Mouse (Mus musculus) intestine, embryonic 16.5 days (tissue): ENCODE data around the gene Cmya5. TPM values are rescaled to one million over a fixed set of nuclear protein-coding genes. Genes with fewer than 3 reads are reported as not detected.
A peak's percentile ranks its signal among the peaks of the same experiment; 100 is the strongest.

Source experiments
- ATAC-seq: fragments of 200-750 bp; cut with Nextera tagmentation; 2 replicates; pipeline ENCODE4 v1.8.0; 2017; ENCODE audit warnings: moderate TSS enrichment, moderate library complexity
- H3K27ac ChIP-seq: fragments of 300-500 bp; sonication (generic); 2 replicates; pipeline ENCODE4 v1.5.1; 2014; ENCODE audit warnings: mild to moderate bottlenecking, low read length
- H3K27me3 ChIP-seq: fragments of 300-500 bp; sonication (generic); replicated peaks from 2 replicates; pipeline ENCODE4 v1.6.1; 2014; ENCODE audit warnings: low read length, control low read depth, mixed read lengths; ENCODE audit not compliant: control insufficient read depth, insufficient read depth
- H3K36me3 ChIP-seq: fragments of 300-500 bp; sonication (generic); 2 replicates; pipeline ENCODE4 v1.6.1; 2014; ENCODE audit warnings: low read length, control low read depth; ENCODE audit not compliant: control insufficient read depth, insufficient read depth
- H3K4me1 ChIP-seq: fragments of 300-500 bp; sonication (generic); 2 replicates; pipeline ENCODE4 v1.6.1; 2014; ENCODE audit warnings: low read length, control low read depth, mixed read lengths; ENCODE audit not compliant: control insufficient read depth, insufficient read depth
- H3K4me2 ChIP-seq: fragments of 300-500 bp; sonication (generic); 2 replicates; pipeline ENCODE4 v1.6.1; 2014; ENCODE audit warnings: low read depth, low read length, control low read depth
- H3K4me3 ChIP-seq: fragments of 300-500 bp; sonication (generic); 2 replicates; pipeline ENCODE4 v1.5.1; 2014; ENCODE audit warnings: mild to moderate bottlenecking, low read length
- H3K9ac ChIP-seq: fragments of 300-500 bp; sonication (generic); 2 replicates; pipeline ENCODE4 v1.6.1; 2014; ENCODE audit warnings: low read depth, low read length
- H3K9me3 ChIP-seq: fragments of 300-500 bp; sonication (generic); 2 replicates; pipeline ENCODE4 v1.6.1; 2016; ENCODE audit warnings: low read length, control low read depth; ENCODE audit not compliant: control insufficient read depth
- WGBS: fragments of 180-500 bp; shearing (Covaris S2); extraction: QIAGEN DNeasy Blood & Tissue Kit; methylation state at CpG from one replicate; pipeline ENCODE4 v1.1.7; 2014; 5-methylcytosine and 5-hydroxymethylcytosine counted together
- polyA plus RNA-seq: library from polyadenylated mRNA; unstranded; fragments of >200 nt; fragmentation: Nextera tagmentation; extraction: Ambion mirVana; gene quantifications from 2 replicates; pipeline ENCODE4 v1.2.1, GENCODE M21; 2015

Gene Cmya5
- polyA plus RNA-seq, 1 experiment from 2014 or later = 0.05 TPM

GRCm38 (mm10) chr13:93074147-93074641 lies 70.3 kb downstream of the Cmya5 start:
- Histone ChIP-seq H3K9ac (no peak overlapping the region), H3K4me3 (no peak overlapping the region), H3K4me2 (no peak overlapping the region), H3K27ac (no peak overlapping the region), H3K36me3 (no peaks in the 10 kb centered on the region), H3K4me1 (peaks cover 8% of the 10 kb centered on the region), H3K27me3 (no peaks in the 10 kb centered on the region), H3K9me3 (peaks cover 3% of the 10 kb centered on the region; the same call in 1 of the 2 replicates)
- WGBS = 47% methylated on average over 17 of the region's 17 CpGs
- no peak for ATAC-seq

- no peaks in the 10 kb centered on the region for H3K27me3 ChIP-seq
- no peak for ATAC-seq
- no peak overlapping the region for H3K4me2 ChIP-seq
- H3K27ac ChIP-seq = no peak overlapping the region
- H3K9me3 ChIP-seq = peaks cover 3% of the 10 kb centered on the region; the same call in 1 of the 2 replicates
- peaks cover 8% of the 10 kb centered on the region for H3K4me1 ChIP-seq
- 25% methylated on average over 2 of the region's 2 CpGs for WGBS
- no peaks in the 10 kb centered on the region for H3K36me3 ChIP-seq
- no peak overlapping the region for H3K4me3 ChIP-seq
- H3K9ac ChIP-seq = no peak overlapping the region
These were observed 70.9 kb downstream of the Cmya5 start for GRCm38 (mm10) chr13:93073595-93073994.

GRCm38 (mm10) chr13:93072871-93073411 lies 71.6 kb downstream of the Cmya5 start:
- H3K27ac ChIP-seq = no peak overlapping the region
- H3K4me1 ChIP-seq = peaks cover 8% of the 10 kb centered on the region
- 15% methylated on average over 15 of the region's 15 CpGs for WGBS
- H3K4me2 ChIP-seq = 0 out of 2 replicates have a peak overlapping the region, but pooled peaks have one; percentile 16
- peaks cover 3% of the 10 kb centered on the region; the same call in 1 of the 2 replicates for H3K9me3 ChIP-seq
- H3K9ac ChIP-seq = no peak overlapping the region
- H3K36me3 ChIP-seq = no peaks in the 10 kb centered on the region
- H3K27me3 ChIP-seq = no peaks in the 10 kb centered on the region
- peak; percentile 48 for ATAC-seq
- H3K4me3 ChIP-seq = no peak overlapping the region

GRCm38 (mm10) chr13:93070406-93070805 lies 74.1 kb downstream of the Cmya5 start:
- Histone ChIP-seq H3K9ac (no peak overlapping the region), H3K27me3 (no peaks in the 10 kb centered on the region), H3K36me3 (no peaks in the 10 kb centered on the region), H3K27ac (no peak overlapping the region), H3K4me1 (peaks cover 8% of the 10 kb centered on the region), H3K4me2 (no peak overlapping the region), H3K4me3 (no peak overlapping the region), H3K9me3 (no peaks in the 10 kb centered on the region)
- WGBS = 49% methylated on average over 8 of the region's 8 CpGs
- ATAC-seq = no peak

GRCm38 (mm10) chr13:93069481-93069880 lies 75.0 kb downstream of the Cmya5 start:
- Histone ChIP-seq H3K4me3 (no peak overlapping the region), H3K36me3 (no peaks in the 10 kb centered on the region), H3K9me3 (no peaks in the 10 kb centered on the region), H3K4me2 (no peak overlapping the region), H3K27ac (no peak overlapping the region), H3K4me1 (peaks cover 8% of the 10 kb centered on the region), H3K9ac (no peak overlapping the region), H3K27me3 (no peaks in the 10 kb centered on the region)
- ATAC-seq = no peak
- WGBS = 75% methylated on average over 4 of the region's 4 CpGs

- Histone ChIP-seq H3K4me3 (no peak overlapping the region), H3K27ac (no peak overlapping the region), H3K9me3 (no peaks in the 10 kb centered on the region), H3K4me2 (no peak overlapping the region), H3K27me3 (no peaks in the 10 kb centered on the region), H3K9ac (no peak overlapping the region), H3K4me1 (peaks cover 5% of the 10 kb centered on the region), H3K36me3 (no peaks in the 10 kb centered on the region)
- ATAC-seq = no peak
- WGBS = 92% methylated on average over 6 of the region's 6 CpGs
These were observed 76.2 kb downstream of the Cmya5 start for GRCm38 (mm10) chr13:93068353-93068752.

GRCm38 (mm10) chr13:93062860-93063636 lies 81.5 kb downstream of the Cmya5 start:
- no peaks in the 10 kb centered on the region for H3K9me3 ChIP-seq
- WGBS = 62% methylated on average over 13 of the region's 13 CpGs
- no peak overlapping the region for H3K4me3 ChIP-seq
- no peak overlapping the region for H3K9ac ChIP-seq
- H3K4me1 ChIP-seq = no peaks in the 10 kb centered on the region
- ATAC-seq = 0 out of 2 replicates have a peak, but pooled peaks have one; percentile 28
- H3K4me2 ChIP-seq = no peak overlapping the region
- no peaks in the 10 kb centered on the region for H3K36me3 ChIP-seq
- no peak overlapping the region for H3K27ac ChIP-seq
- no peaks in the 10 kb centered on the region for H3K27me3 ChIP-seq

GRCm38 (mm10) chr13:93061311-93061710 lies 83.2 kb downstream of the Cmya5 start:
- no peak overlapping the region for H3K9ac ChIP-seq
- ATAC-seq = no peak
- 76% methylated on average over 4 of the region's 4 CpGs for WGBS
- no peaks in the 10 kb centered on the region for H3K9me3 ChIP-seq
- no peaks in the 10 kb centered on the region for H3K27me3 ChIP-seq
- H3K36me3 ChIP-seq = no peaks in the 10 kb centered on the region
- H3K27ac ChIP-seq = no peak overlapping the region
- H3K4me3 ChIP-seq = no peak overlapping the region
- no peaks in the 10 kb centered on the region for H3K4me1 ChIP-seq
- H3K4me2 ChIP-seq = no peak overlapping the region

GRCm38 (mm10) chr13:93060437-93060836 lies 84.1 kb downstream of the Cmya5 start:
- H3K4me1 ChIP-seq = no peaks in the 10 kb centered on the region
- 85% methylated on average over 3 of the region's 3 CpGs for whole genome bisulfite sequencing
- no peak overlapping the region for H3K27ac ChIP-seq
- no peak overlapping the region for H3K9ac ChIP-seq
- H3K36me3 ChIP-seq = no peaks in the 10 kb centered on the region
- no peaks in the 10 kb centered on the region for H3K9me3 ChIP-seq
- no peak for ATAC-seq
- no peaks in the 10 kb centered on the region for H3K27me3 ChIP-seq
- H3K4me3 ChIP-seq = no peak overlapping the region
- no peak overlapping the region for H3K4me2 ChIP-seq
